Mouse (Mus musculus) limb, embryonic 14.5 days (tissue): ENCODE results near the gene Ptgdr2. TPM values are rescaled to one million over a fixed set of nuclear protein-coding genes. Genes with fewer than 3 reads are reported as not detected.

ENCODE experiments used
- ATAC-seq: fragments of 200-750 bp; cut with Nextera tagmentation; 2 replicates; pipeline ENCODE4 v1.8.0; 2017; ENCODE audit warnings: low read depth, moderate number of reproducible peaks, moderate TSS enrichment; ENCODE audit not compliant: low FRiP score
- DNase-seq: peaks from one replicate; pipeline ENCODE4 v3.0.0-alpha.2; 2015; ENCODE audit warnings: low spot score
- H3K27ac ChIP-seq: fragments of 300-500 bp; sonication (generic); replicated peaks from 2 replicates; pipeline ENCODE4 v1.5.1; 2014; ENCODE audit warnings: low read depth, mild to moderate bottlenecking, low read length, moderate library complexity, mixed read lengths
- H3K27me3 ChIP-seq: fragments of 300-500 bp; sonication (generic); 2 replicates; pipeline ENCODE4 v1.6.1; 2014; ENCODE audit warnings: low read length, mixed read lengths; ENCODE audit not compliant: control insufficient read depth, insufficient read depth
- H3K36me3 ChIP-seq: fragments of 300-500 bp; sonication (generic); 2 replicates; pipeline ENCODE4 v1.6.1; 2014; ENCODE audit warnings: mild to moderate bottlenecking, low read length, moderate library complexity, mixed read lengths; ENCODE audit not compliant: control insufficient read depth, insufficient read depth
- H3K4me1 ChIP-seq: fragments of 300-500 bp; sonication (generic); 2 replicates; pipeline ENCODE4 v1.6.1; 2014; ENCODE audit warnings: antibody characterized with exemption, low read length, mixed read lengths; ENCODE audit not compliant: control insufficient read depth, insufficient read depth
- H3K4me2 ChIP-seq: fragments of 300-500 bp; sonication (generic); replicated peaks from 2 replicates; pipeline ENCODE4 v1.6.1; 2014; ENCODE audit warnings: low read depth, mild to moderate bottlenecking, low read length, moderate library complexity; ENCODE audit not compliant: severe bottlenecking
- H3K4me3 ChIP-seq: fragments of 300-500 bp; sonication (generic); replicated peaks from 2 replicates; pipeline ENCODE4 v1.5.1; 2014; ENCODE audit warnings: low read length
- H3K9ac ChIP-seq: fragments of 300-500 bp; sonication (generic); 2 replicates; pipeline ENCODE4 v1.6.1; 2014; ENCODE audit warnings: mild to moderate bottlenecking, low read depth, low read length, moderate library complexity; ENCODE audit not compliant: severe bottlenecking
- H3K9me3 ChIP-seq: fragments of 300-500 bp; sonication (generic); 2 replicates; pipeline ENCODE4 v1.6.1; 2016; ENCODE audit warnings: low read length; ENCODE audit not compliant: control insufficient read depth
- POLR2A ChIP-seq: fragments of 200-500 bp; IDR thresholded peaks from 2 replicates; pipeline ENCODE4 v1.8.0; 2012; ENCODE audit warnings: inconsistent platforms, mild to moderate bottlenecking, moderate library complexity, borderline replicate concordance; ENCODE audit not compliant: insufficient read depth, insufficient read length; ENCODE audit errors: extremely low read depth
- WGBS: fragments of 180-500 bp; shearing (Covaris S2); extraction: QIAGEN DNeasy Blood & Tissue Kit; methylation state at CpG from one replicate; pipeline ENCODE4 v1.1.7; 2014; 5-methylcytosine and 5-hydroxymethylcytosine counted together
- polyA plus RNA-seq, 2 experiments: library from polyadenylated mRNA; depleted of rRNA in 1 of 2; stranded (reverse) in 1 of 2; unstranded in 1 of 2; fragments of >200 nt; fragmentation: Nextera tagmentation in 1 of 2; extraction: Ambion mirVana in 1 of 2; gene quantifications; 2 replicates each; pipeline versions ENCODE4 v1.2.1 to v1.2.3; 2012 to 2014

Ptgdr2 gene
- polyA plus RNA-seq, 2 experiments, result 0.07 to 0.15 TPM

DNA sequence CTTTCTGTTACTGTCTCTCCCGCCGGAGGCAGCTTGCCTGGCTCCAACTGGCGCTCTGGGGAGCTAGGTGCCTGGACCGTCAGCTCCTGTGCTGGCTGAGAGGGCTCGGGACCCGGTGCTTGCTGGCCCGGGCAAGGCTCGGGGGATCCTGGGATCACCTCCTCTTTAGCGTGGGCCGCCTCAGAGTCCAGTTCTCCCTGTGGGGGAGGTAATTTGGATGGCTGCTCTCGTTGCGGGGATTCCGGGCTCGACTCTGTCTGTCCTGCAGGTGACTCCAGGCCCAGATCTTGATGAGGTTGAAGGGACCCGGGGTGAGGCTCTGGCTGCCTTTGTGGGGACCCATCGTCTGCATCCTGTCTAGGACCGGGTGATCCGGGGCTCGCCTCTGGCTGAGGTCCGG, 11.5 kb downstream of the Ptgdr2 start:
- no peak for TF ChIP-seq POLR2A
- Histone ChIP-seq H3K4me3 (peak overlapping the region; percentile 57), H3K9me3 (no peaks in the 10 kb centered on the region), H3K27ac (no peak overlapping the region), H3K4me1 (peaks cover 17% of the 10 kb centered on the region), H3K9ac (peak overlapping the region; percentile 73), H3K4me2 (peak overlapping the region; percentile 99), H3K36me3 (peaks cover 22% of the 10 kb centered on the region), H3K27me3 (no peaks in the 10 kb centered on the region)
- no peak for DNase-seq
- under 1% methylated on average over 20 of the region's 20 CpGs for WGBS
- ATAC-seq, result no peak

DNA sequence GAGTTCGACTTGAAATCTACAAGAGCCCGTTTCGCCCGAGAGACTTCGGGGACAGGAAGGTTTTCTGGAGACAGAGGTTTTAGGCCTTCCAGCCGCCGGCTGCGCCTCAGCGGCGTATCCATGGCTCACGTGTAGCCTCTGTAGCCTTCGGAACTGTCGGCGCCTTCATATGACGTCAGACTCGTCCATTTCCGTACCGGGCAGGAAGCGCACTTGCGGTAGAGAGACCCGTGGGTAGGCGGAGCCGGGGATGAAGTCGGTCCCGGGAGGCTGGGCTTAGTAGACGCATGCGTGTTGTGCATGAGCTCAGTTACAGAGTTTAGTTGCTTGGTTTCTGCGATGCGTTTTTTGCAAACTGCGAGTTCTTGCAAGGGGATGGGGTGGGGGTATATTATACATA, 12.2 kb downstream of the Ptgdr2 start, which contains the start of gene Ccdc86:
Gene Ccdc86 (minus strand): TSS at position 155 of the 400 bp plus-strand sequence.
- peaks cover 17% of the 10 kb centered on the region for H3K4me1 ChIP-seq
- DNase-seq (peak; percentile 99), ATAC-seq (peak; percentile 95)
- H3K4me2 ChIP-seq, result peak within 1 kb of the TSS; percentile 99
- peak within 1 kb of the TSS; percentile 57 for H3K4me3 ChIP-seq
- H3K9ac ChIP-seq, result peak within 1 kb of the TSS; percentile 73
- under 1% methylated on average over 30 of the region's 30 CpGs for whole genome bisulfite sequencing
- no peaks in the 10 kb centered on the region for H3K9me3 ChIP-seq
- no peak within 1 kb of the TSS for H3K27ac ChIP-seq
- TF ChIP-seq POLR2A, result peak; percentile 49; the same call in 1 of the 2 replicates
- H3K36me3 ChIP-seq, result peaks cover 15% of the 10 kb centered on the region
- H3K27me3 ChIP-seq, result no peaks in the 10 kb centered on the region

DNA sequence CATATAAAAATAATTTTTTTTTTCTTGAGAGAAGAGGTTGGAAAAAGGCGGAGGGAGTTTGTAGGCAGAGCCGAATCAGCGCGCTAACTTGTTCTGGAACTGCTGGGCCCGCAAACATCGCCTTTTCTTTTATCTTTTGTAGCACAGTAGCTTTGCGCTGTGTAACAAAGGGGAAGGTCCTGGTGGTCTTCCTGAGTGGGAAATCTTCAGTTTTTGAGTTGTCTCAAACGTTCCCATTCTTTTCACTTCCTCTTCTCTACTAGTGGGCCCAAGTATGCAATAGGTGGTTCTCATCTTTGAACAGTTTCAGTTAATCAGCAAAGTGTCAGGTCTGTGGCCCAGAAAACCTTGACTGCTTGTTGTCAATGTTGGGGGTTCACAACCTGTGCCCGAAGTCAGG, 12.6 kb downstream of the Ptgdr2 start:
- no peak for ATAC-seq
- H3K9ac ChIP-seq, result 0 out of 2 replicates have a peak overlapping the region, but pooled peaks have one; percentile 17

DNA sequence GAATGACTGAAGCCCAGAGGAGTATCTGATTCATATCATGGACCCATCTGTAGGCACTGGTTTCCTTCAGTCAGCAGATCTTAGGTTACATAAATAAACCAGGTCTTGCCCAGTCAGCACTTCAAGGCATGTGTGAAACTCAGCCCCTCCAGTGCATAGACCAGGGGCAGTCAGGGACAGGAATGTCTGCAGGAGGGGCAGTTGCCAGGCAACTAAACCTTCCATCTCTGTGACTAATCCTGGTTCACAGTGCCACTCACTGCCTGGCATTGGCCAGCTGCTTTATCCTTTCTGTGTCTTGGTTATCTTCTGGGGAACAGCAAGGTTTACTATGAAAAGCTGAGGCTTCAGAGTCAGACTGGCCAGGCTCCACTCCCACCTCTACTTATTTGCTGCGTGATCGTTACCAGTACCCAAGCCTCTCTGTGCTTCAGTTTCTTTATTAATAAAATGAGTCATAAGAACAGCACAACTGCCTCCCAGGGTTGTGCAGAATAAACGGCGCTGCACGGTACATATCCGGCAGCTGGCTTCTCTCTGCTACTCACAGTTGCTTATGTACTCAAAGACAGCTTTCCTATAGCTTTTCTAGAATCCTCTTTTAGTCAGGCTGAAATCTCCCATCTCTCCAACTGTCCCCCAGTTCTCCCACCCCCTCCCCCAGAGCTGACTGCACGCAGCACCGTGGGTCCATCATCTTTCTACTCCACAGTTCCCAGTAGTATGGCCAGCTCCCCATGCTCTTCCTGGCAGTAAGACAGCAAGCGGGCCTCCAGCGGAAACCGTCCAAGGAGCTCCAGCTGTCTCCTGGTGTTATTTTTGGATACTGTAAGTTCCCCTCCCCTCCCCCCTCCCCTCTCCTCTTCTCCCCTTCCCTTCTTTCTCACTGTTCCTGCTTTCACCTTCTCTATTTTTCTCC, 15.3 kb downstream of the Ptgdr2 start:
- no peak overlapping the region for H3K4me3 ChIP-seq
- no peaks in the 10 kb centered on the region for H3K9me3 ChIP-seq
- WGBS, result 67% methylated on average over 11 of the region's 11 CpGs
- DNase-seq, result peak; percentile 59
- TF ChIP-seq POLR2A, result no peak
- no peaks in the 10 kb centered on the region for H3K36me3 ChIP-seq
- no peak overlapping the region for H3K4me2 ChIP-seq
- H3K4me1 ChIP-seq, result peaks cover 11% of the 10 kb centered on the region
- no peaks in the 10 kb centered on the region for H3K27me3 ChIP-seq
- no peak overlapping the region for H3K9ac ChIP-seq
- H3K27ac ChIP-seq, result no peak overlapping the region
- ATAC-seq, result peak; percentile 73

More for the DNA sequence above, 12.6 kb downstream of the Ptgdr2 start:
- Histone ChIP-seq H3K4me2 (peak overlapping the region; percentile 48), H3K27ac (no peak overlapping the region), H3K36me3 (peaks cover 11% of the 10 kb centered on the region), H3K4me3 (peak overlapping the region; percentile 57), H3K4me1 (peaks cover 17% of the 10 kb centered on the region), H3K9me3 (no peaks in the 10 kb centered on the region), H3K27me3 (no peaks in the 10 kb centered on the region)
- 37% methylated on average over 9 of the region's 9 CpGs for WGBS
- no peak for TF ChIP-seq POLR2A
- no peak for DNase-seq

DNA sequence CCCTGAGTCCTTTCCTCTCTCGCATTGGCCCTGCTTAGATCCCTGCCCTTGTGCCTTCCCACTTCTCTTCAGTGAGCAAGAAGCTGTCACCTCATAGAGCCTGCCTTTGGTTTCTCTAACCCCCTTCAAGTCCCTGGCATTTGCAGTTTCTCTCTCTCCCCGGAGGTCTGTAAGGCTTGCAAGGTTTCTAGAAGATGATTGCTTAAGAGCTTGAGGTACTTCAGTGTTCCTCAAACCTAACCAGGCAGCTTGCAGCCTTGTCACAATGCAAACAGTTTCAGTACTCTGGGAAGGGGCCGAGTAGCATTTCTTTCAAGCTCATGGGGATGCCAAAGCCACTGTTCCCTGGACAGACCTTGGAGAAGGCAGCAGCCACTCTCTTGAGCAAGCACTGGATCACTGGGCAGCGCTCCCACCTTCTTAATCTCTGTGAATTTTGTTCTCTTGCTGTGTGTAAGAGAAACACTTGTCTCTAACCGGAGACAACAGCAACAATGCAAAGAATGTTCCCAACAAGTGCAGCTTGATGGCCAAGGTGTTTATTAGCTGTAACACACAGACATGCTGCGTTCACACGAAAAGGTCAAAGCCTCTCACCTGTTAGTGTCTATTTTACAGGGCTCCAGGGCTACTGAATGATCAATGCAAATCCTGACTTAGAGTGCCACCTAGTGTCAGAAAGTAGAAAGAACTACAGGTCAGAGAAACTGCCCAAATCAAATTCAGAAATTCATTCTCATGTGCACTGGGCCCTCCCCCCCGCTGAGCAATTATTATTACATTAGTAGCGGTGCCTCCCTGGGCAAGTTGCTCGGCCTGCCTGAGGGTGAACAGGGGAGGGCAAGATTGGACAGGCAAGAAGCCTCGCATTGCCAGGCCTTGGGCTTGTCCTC, 22.4 kb downstream of the Ptgdr2 start:
- WGBS, result 34% methylated on average over 11 of the region's 11 CpGs
- H3K9ac ChIP-seq, result no peak overlapping the region

More for the DNA sequence above, 22.4 kb downstream of the Ptgdr2 start:
- Histone ChIP-seq H3K4me2 (no peak overlapping the region), H3K4me1 (no peaks in the 10 kb centered on the region), H3K27me3 (no peaks in the 10 kb centered on the region), H3K27ac (no peak overlapping the region), H3K36me3 (no peaks in the 10 kb centered on the region), H3K9me3 (no peaks in the 10 kb centered on the region), H3K4me3 (no peak overlapping the region)
- DNase-seq (peak; percentile 87), ATAC-seq (peak; percentile 87)
- no peak for TF ChIP-seq POLR2A
